Mouse (Mus musculus) hindbrain, embryonic 11.5 days (tissue): Measurements from ENCODE around the gene Pskh1. TPM values are rescaled to one million over a fixed set of nuclear protein-coding genes. Genes with fewer than 3 reads are reported as not detected.

Experiments used
- ATAC-seq: fragments of 200-750 bp; cut with Nextera tagmentation; 2 replicates; pipeline ENCODE4 v1.8.0; 2017; ENCODE audit warnings: mild to moderate bottlenecking, moderate TSS enrichment, moderate library complexity; ENCODE audit not compliant: low FRiP score
- DNase-seq: peaks from one replicate; pipeline ENCODE4 v3.0.0-alpha.2; 2015; ENCODE audit warnings: low spot score
- H3K27ac ChIP-seq: fragments of 300-500 bp; sonication (generic); 2 replicates; pipeline ENCODE4 v1.5.1; 2014; ENCODE audit warnings: mild to moderate bottlenecking, low read depth, low read length
- H3K27me3 ChIP-seq: fragments of 300-500 bp; sonication (generic); 2 replicates; pipeline ENCODE4 v1.6.1; 2014; ENCODE audit warnings: mild to moderate bottlenecking, low read length, moderate library complexity, mixed read lengths; ENCODE audit not compliant: control insufficient read depth, insufficient read depth
- H3K36me3 ChIP-seq: fragments of 300-500 bp; sonication (generic); 2 replicates; pipeline ENCODE4 v1.6.1; 2014; ENCODE audit warnings: mild to moderate bottlenecking, low read length, moderate library complexity, mixed read lengths; ENCODE audit not compliant: control insufficient read depth, insufficient read depth
- H3K4me1 ChIP-seq: fragments of 300-500 bp; sonication (generic); replicated peaks from 2 replicates; pipeline ENCODE4 v1.6.1; 2014; ENCODE audit warnings: low read length, mixed read lengths; ENCODE audit not compliant: control insufficient read depth, insufficient read depth
- H3K4me2 ChIP-seq: fragments of 300-500 bp; sonication (generic); replicated peaks from 2 replicates; pipeline ENCODE4 v1.6.1; 2014; ENCODE audit warnings: mild to moderate bottlenecking, low read depth, low read length
- H3K4me3 ChIP-seq: fragments of 300-500 bp; sonication (generic); 2 replicates; pipeline ENCODE4 v1.5.1; 2014; ENCODE audit warnings: low read depth, low read length
- H3K9ac ChIP-seq: fragments of 300-500 bp; sonication (generic); 2 replicates; pipeline ENCODE4 v1.6.1; 2014; ENCODE audit warnings: low read depth, low read length
- H3K9me3 ChIP-seq: fragments of 300-500 bp; sonication (generic); 2 replicates; pipeline ENCODE4 v1.6.1; 2016; ENCODE audit warnings: low read length; ENCODE audit not compliant: control insufficient read depth
- WGBS: fragments of 180-500 bp; shearing (Covaris S2); extraction: QIAGEN DNeasy Blood & Tissue Kit; methylation state at CpG from one replicate; pipeline ENCODE4 v1.1.7; 2014; 5-methylcytosine and 5-hydroxymethylcytosine counted together
- polyA plus RNA-seq: library from polyadenylated mRNA; unstranded; fragments of >200 nt; fragmentation: Nextera tagmentation; extraction: Ambion mirVana; gene quantifications from 2 replicates; pipeline ENCODE4 v1.2.1, GENCODE M21; 2014

Gene Pskh1
- polyA plus RNA-seq, 1 experiment from 2014 or later, result 12.5 TPM

GRCm38 (mm10) chr8:105959350-105959749, 59.1 kb downstream of the Pskh1 start:
- Histone ChIP-seq H3K4me3 (no peak overlapping the region), H3K4me2 (no peak overlapping the region), H3K27ac (no peak overlapping the region), H3K9ac (no peak overlapping the region), H3K9me3 (no peaks in the 10 kb centered on the region), H3K27me3 (no peaks in the 10 kb centered on the region), H3K36me3 (no peaks in the 10 kb centered on the region), H3K4me1 (no peaks in the 10 kb centered on the region)
- DNase-seq (no peak), ATAC-seq (no peak)
- 89% methylated on average over 7 of the region's 7 CpGs for WGBS

GRCm38 (mm10) chr8:105961101-105961500, 60.9 kb downstream of the Pskh1 start:
- H3K27me3 ChIP-seq, result peaks cover 14% of the 10 kb centered on the region
- H3K4me3 ChIP-seq, result no peak overlapping the region
- DNase-seq, result no peak
- H3K4me1 ChIP-seq, result 0 out of 2 replicates have a peak, but pooled peaks cover 2% of the 10 kb centered on the region
- no peak overlapping the region for H3K4me2 ChIP-seq
- H3K36me3 ChIP-seq, result no peaks in the 10 kb centered on the region
- no peak for ATAC-seq
- H3K9me3 ChIP-seq, result no peaks in the 10 kb centered on the region
- WGBS, result 70% methylated on average over 14 of the region's 14 CpGs
- H3K9ac ChIP-seq, result no peak overlapping the region
- no peak overlapping the region for H3K27ac ChIP-seq

- Histone ChIP-seq H3K9ac (no peak overlapping the region), H3K9me3 (no peaks in the 10 kb centered on the region), H3K4me3 (no peak overlapping the region), H3K27ac (no peak overlapping the region), H3K27me3 (peaks cover 18% of the 10 kb centered on the region), H3K4me1 (0 out of 2 replicates have a peak, but pooled peaks cover 2% of the 10 kb centered on the region), H3K4me2 (no peak overlapping the region), H3K36me3 (no peaks in the 10 kb centered on the region)
- ATAC-seq, result no peak
- 88% methylated on average over 10 of the region's 10 CpGs for WGBS
- no peak for DNase-seq
Measured at GRCm38 (mm10) chr8:105961536-105961935, 61.3 kb downstream of the Pskh1 start.

GRCm38 (mm10) chr8:105964506-105965265, 64.4 kb downstream of the Pskh1 start:
- H3K27me3 ChIP-seq, result peaks cover 22% of the 10 kb centered on the region
- peak overlapping the region; percentile 75; the same call in 1 of the 2 replicates for H3K4me2 ChIP-seq
- H3K9ac ChIP-seq, result no peak overlapping the region
- 0 out of 2 replicates have a peak, but pooled peaks cover 2% of the 10 kb centered on the region for H3K4me1 ChIP-seq
- no peak for ATAC-seq
- H3K9me3 ChIP-seq, result no peaks in the 10 kb centered on the region
- H3K4me3 ChIP-seq, result peak overlapping the region; percentile 56
- no peak for DNase-seq
- 69% methylated on average over 12 of the region's 12 CpGs for WGBS
- H3K27ac ChIP-seq, result no peak overlapping the region
- no peaks in the 10 kb centered on the region for H3K36me3 ChIP-seq

- H3K4me3 ChIP-seq, result peak overlapping the region; percentile 56
- no peak overlapping the region for H3K27ac ChIP-seq
- DNase-seq, result peak; percentile 32
- H3K9me3 ChIP-seq, result no peaks in the 10 kb centered on the region
- ATAC-seq, result peak; percentile 67
- H3K9ac ChIP-seq, result peak overlapping the region; percentile 62
- peaks cover 22% of the 10 kb centered on the region for H3K27me3 ChIP-seq
- WGBS, result 3% methylated on average over 34 of the region's 40 CpGs
- 0 out of 2 replicates have a peak, but pooled peaks cover 2% of the 10 kb centered on the region for H3K4me1 ChIP-seq
- no peaks in the 10 kb centered on the region for H3K36me3 ChIP-seq
- peak overlapping the region; percentile 75 for H3K4me2 ChIP-seq
Measured at GRCm38 (mm10) chr8:105965266-105965904, 65.1 kb downstream of the Pskh1 start.

- WGBS, result 1% methylated on average over 34 of the region's 47 CpGs
- Histone ChIP-seq H3K4me3 (peak within 1 kb of the TSS; percentile 56), H3K27ac (no peak within 1 kb of the TSS)
Measured at GRCm38 (mm10) chr8:105965905-105966341, 65.7 kb downstream of the Pskh1 start, which contains the start of gene Slc12a4. Slc12a4 (minus strand) TSS chr8:105966097.

GRCm38 (mm10) chr8:105966692-105967311, 66.6 kb downstream of the Pskh1 start:
- peaks cover 22% of the 10 kb centered on the region for H3K27me3 ChIP-seq
- no peak overlapping the region for H3K4me3 ChIP-seq
- no peak overlapping the region for H3K27ac ChIP-seq
- no peaks in the 10 kb centered on the region for H3K36me3 ChIP-seq
- no peaks in the 10 kb centered on the region for H3K9me3 ChIP-seq
- H3K9ac ChIP-seq, result no peak overlapping the region
- no peak overlapping the region for H3K4me2 ChIP-seq
- WGBS, result 7% methylated on average over 19 of the region's 19 CpGs
- peak; percentile 51 for DNase-seq
- no peak for ATAC-seq
- H3K4me1 ChIP-seq, result 0 out of 2 replicates have a peak, but pooled peaks cover 2% of the 10 kb centered on the region

More at GRCm38 (mm10) chr8:105965905-105966341, 65.7 kb downstream of the Pskh1 start, which contains the start of gene Slc12a4:
- no peaks in the 10 kb centered on the region for H3K9me3 ChIP-seq
- 0 out of 2 replicates have a peak, but pooled peaks cover 2% of the 10 kb centered on the region for H3K4me1 ChIP-seq
- ATAC-seq, result peak; percentile 71
- H3K4me2 ChIP-seq, result peak within 1 kb of the TSS; percentile 75
- no peaks in the 10 kb centered on the region for H3K36me3 ChIP-seq
- peak; percentile 80 for DNase-seq
- peaks cover 22% of the 10 kb centered on the region for H3K27me3 ChIP-seq
- H3K9ac ChIP-seq, result peak within 1 kb of the TSS; percentile 62

GRCm38 (mm10) chr8:105969367-105969766, 69.1 kb downstream of the Pskh1 start:
- no peak for ATAC-seq
- H3K4me3 ChIP-seq, result no peak overlapping the region
- no peak overlapping the region for H3K27ac ChIP-seq
- no peak overlapping the region for H3K9ac ChIP-seq
- DNase-seq, result no peak
- 0 out of 2 replicates have a peak, but pooled peaks cover 2% of the 10 kb centered on the region for H3K4me1 ChIP-seq
- peaks cover 22% of the 10 kb centered on the region for H3K27me3 ChIP-seq
- no peaks in the 10 kb centered on the region for H3K9me3 ChIP-seq
- H3K36me3 ChIP-seq, result no peaks in the 10 kb centered on the region
- no peak overlapping the region for H3K4me2 ChIP-seq
- 77% methylated on average over 1 of the region's 1 CpGs for WGBS
